Mouse (Mus musculus): ENCODE data around the gene Fbxo17.
"Not testable (repeated sequence)": the region's sequence is repeated elsewhere in the genome, so short reads cannot be mapped to it uniquely, and the experiment has no call there.

The Fbxo17 gene

GRCm38 (mm10) chr7:28716590-28717281 is at the start of gene Fbxo17:
Gene Fbxo17 (plus strand): TSS chr7:28716804.
- in situ Hi-C loops (cut with MboI, MseI) = no loop called here

GRCm38 (mm10) chr7:28671172-28671571 is 45.4 kb upstream of the Fbxo17 start:
- in situ Hi-C loops (cut with MboI, MseI) = no loop called here

GRCm38 (mm10) chr7:28672276-28672675 is 44.3 kb upstream of the Fbxo17 start:
- in situ Hi-C loops (cut with MboI, MseI) = no loop called here

- in situ Hi-C loops (cut with MboI, MseI) = not testable (repeated sequence)
These were observed 43.8 kb upstream of the Fbxo17 start for GRCm38 (mm10) chr7:28672786-28673185.

- in situ Hi-C loops (cut with MboI, MseI) = no loop called here
These were observed 41.6 kb upstream of the Fbxo17 start for GRCm38 (mm10) chr7:28674994-28675393.

GRCm38 (mm10) chr7:28675746-28676145 is 40.9 kb upstream of the Fbxo17 start:
- in situ Hi-C loops (cut with MboI, MseI) = no loop called here

- in situ Hi-C loops (cut with MboI, MseI) = no loop called here
These were observed 39.6 kb upstream of the Fbxo17 start for GRCm38 (mm10) chr7:28676811-28677541.

- in situ Hi-C loops (cut with MboI, MseI) = no loop called here
These were observed 39.0 kb upstream of the Fbxo17 start for GRCm38 (mm10) chr7:28677624-28678023.

- in situ Hi-C loops (cut with MboI, MseI) = no loop called here
These were observed 25.5 kb upstream of the Fbxo17 start for GRCm38 (mm10) chr7:28691075-28691474.

- in situ Hi-C loops (cut with MboI, MseI) = no loop called here
These were observed 23.9 kb upstream of the Fbxo17 start, which contains the start of gene Fbxo27 for GRCm38 (mm10) chr7:28692545-28693320. Gene Fbxo27 (plus strand): TSS chr7:28692849.

GRCm38 (mm10) chr7:28693321-28693966 is 23.2 kb upstream of the Fbxo17 start:
- in situ Hi-C loops (cut with MboI, MseI) = no loop called here

- in situ Hi-C loops (cut with MboI, MseI) = no loop called here
These were observed 22.2 kb upstream of the Fbxo17 start for GRCm38 (mm10) chr7:28694423-28694822.

GRCm38 (mm10) chr7:28694966-28695511 is 21.6 kb upstream of the Fbxo17 start:
- in situ Hi-C loops (cut with MboI, MseI) = no loop called here

- in situ Hi-C loops (cut with MboI, MseI) = no loop called here
These were observed 19.3 kb upstream of the Fbxo17 start for GRCm38 (mm10) chr7:28697277-28697676.

GRCm38 (mm10) chr7:28700269-28700668 is 16.3 kb upstream of the Fbxo17 start:
- in situ Hi-C loops (cut with MboI, MseI) = no loop called here

- in situ Hi-C loops (cut with MboI, MseI) = not testable (repeated sequence)
These were observed 15.3 kb upstream of the Fbxo17 start for GRCm38 (mm10) chr7:28701306-28701705.

GRCm38 (mm10) chr7:28702601-28703143 is 13.9 kb upstream of the Fbxo17 start:
- in situ Hi-C loops (cut with MboI, MseI) = no loop called here

GRCm38 (mm10) chr7:28709454-28709853 is 7.2 kb upstream of the Fbxo17 start:
- in situ Hi-C loops (cut with MboI, MseI) = no loop called here

GRCm38 (mm10) chr7:28710962-28711361 is 5.6 kb upstream of the Fbxo17 start:
- in situ Hi-C loops (cut with MboI, MseI) = no loop called here

GRCm38 (mm10) chr7:28714667-28715066 is 1.9 kb upstream of the Fbxo17 start:
- in situ Hi-C loops (cut with MboI, MseI) = no loop called here

GRCm38 (mm10) chr7:28715598-28715997 is 1.0 kb upstream of the Fbxo17 start:
- in situ Hi-C loops (cut with MboI, MseI) = no loop called here
